Mouse (Mus musculus) hindbrain, embryonic 12.5 days (tissue): ENCODE measurements around the gene Rbm33. TPM values are rescaled to one million over a fixed set of nuclear protein-coding genes. Genes with fewer than 3 reads are reported as not detected.

Experiments used
- ATAC-seq: fragments of 200-750 bp; cut with Nextera tagmentation; 2 replicates; pipeline ENCODE4 v1.8.0; 2017; ENCODE audit warnings: moderate TSS enrichment; ENCODE audit not compliant: low FRiP score
- H3K27ac ChIP-seq: fragments of 300-500 bp; sonication (generic); 2 replicates; pipeline ENCODE4 v1.5.1; 2016; ENCODE audit warnings: mild to moderate bottlenecking
- H3K27me3 ChIP-seq: fragments of 300-500 bp; sonication (generic); 2 replicates; pipeline ENCODE4 v1.6.1; 2016; ENCODE audit warnings: mild to moderate bottlenecking
- H3K36me3 ChIP-seq: fragments of 300-500 bp; sonication (generic); 2 replicates; pipeline ENCODE4 v1.6.1; 2016; ENCODE audit warnings: mild to moderate bottlenecking
- H3K4me1 ChIP-seq: fragments of 300-500 bp; sonication (generic); 2 replicates; pipeline ENCODE4 v1.6.1; 2016
- H3K4me2 ChIP-seq: fragments of 300-500 bp; sonication (generic); replicated peaks from 2 replicates; pipeline ENCODE4 v1.6.1; 2016; ENCODE audit warnings: mild to moderate bottlenecking
- H3K4me3 ChIP-seq: fragments of 300-500 bp; sonication (generic); 2 replicates; pipeline ENCODE4 v1.5.1; 2016; ENCODE audit warnings: mild to moderate bottlenecking
- H3K9ac ChIP-seq: fragments of 300-500 bp; sonication (generic); 2 replicates; pipeline ENCODE4 v1.6.1; 2016; ENCODE audit warnings: mild to moderate bottlenecking, moderate library complexity
- H3K9me3 ChIP-seq: fragments of 300-500 bp; sonication (generic); replicated peaks from 2 replicates; pipeline ENCODE4 v1.6.1; 2016; ENCODE audit warnings: mild to moderate bottlenecking
- WGBS: fragments of 180-500 bp; shearing (Covaris S2); methylation state at CpG from one replicate; pipeline ENCODE4 v1.1.7; 2016; 5-methylcytosine and 5-hydroxymethylcytosine counted together
- polyA plus RNA-seq: library from polyadenylated mRNA; unstranded; fragments of >200 nt; fragmentation: Nextera tagmentation; extraction: Ambion mirVana; gene quantifications from 2 replicates; pipeline ENCODE4 v1.2.1, GENCODE M21; 2016

Rbm33 gene
- polyA plus RNA-seq, 1 experiment from 2014 or later = 24.5 TPM

DNA sequence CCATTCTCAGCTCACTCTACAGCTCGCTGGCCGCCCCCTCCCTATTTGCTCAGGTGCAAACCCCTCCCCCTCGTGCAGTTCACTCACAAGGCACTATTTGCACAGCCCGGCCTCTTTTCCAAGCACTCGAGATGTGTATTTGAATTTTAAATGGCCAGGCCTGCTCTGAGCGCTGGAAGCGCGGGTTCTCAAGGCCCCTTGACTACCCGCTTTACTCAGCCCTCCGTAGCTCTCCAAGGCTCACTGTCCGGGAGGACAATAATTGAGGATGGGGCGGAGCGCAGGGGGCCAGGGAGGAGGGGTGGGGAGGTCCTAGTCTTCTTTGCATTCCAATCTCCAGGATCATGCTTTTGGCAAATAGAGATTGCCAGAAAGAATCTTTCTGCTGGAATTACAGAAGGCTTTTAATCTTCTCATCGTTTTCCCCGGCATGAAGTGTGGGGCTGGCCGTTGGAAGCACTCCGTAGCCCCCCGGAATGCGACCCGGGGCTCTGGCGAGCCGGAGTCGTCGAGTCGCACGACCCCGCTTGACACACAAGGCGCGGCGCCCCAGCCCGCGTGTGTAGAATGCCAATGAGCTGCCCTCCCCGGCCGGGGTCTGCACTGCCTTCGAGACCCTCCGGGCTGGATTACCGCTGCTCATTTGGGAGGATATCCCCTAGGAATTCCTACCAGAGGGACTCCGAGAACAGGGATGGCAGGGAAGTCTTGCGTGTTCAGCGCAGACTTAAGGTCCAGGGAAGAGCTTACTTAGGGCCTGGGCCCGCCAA is 142.7 kb downstream of the Rbm33 start:
- Histone ChIP-seq H3K9ac (no peak overlapping the region), H3K9me3 (no peaks in the 10 kb centered on the region), H3K4me2 (peak overlapping the region; percentile 77), H3K4me3 (peak overlapping the region; percentile 43; the same call in 1 of the 2 replicates), H3K36me3 (no peaks in the 10 kb centered on the region), H3K27me3 (peaks cover 87% of the 10 kb centered on the region), H3K27ac (no peak overlapping the region), H3K4me1 (peaks cover 56% of the 10 kb centered on the region)
- WGBS = 1% methylated on average over 41 of the region's 41 CpGs
- peak; percentile 63 for ATAC-seq

DNA sequence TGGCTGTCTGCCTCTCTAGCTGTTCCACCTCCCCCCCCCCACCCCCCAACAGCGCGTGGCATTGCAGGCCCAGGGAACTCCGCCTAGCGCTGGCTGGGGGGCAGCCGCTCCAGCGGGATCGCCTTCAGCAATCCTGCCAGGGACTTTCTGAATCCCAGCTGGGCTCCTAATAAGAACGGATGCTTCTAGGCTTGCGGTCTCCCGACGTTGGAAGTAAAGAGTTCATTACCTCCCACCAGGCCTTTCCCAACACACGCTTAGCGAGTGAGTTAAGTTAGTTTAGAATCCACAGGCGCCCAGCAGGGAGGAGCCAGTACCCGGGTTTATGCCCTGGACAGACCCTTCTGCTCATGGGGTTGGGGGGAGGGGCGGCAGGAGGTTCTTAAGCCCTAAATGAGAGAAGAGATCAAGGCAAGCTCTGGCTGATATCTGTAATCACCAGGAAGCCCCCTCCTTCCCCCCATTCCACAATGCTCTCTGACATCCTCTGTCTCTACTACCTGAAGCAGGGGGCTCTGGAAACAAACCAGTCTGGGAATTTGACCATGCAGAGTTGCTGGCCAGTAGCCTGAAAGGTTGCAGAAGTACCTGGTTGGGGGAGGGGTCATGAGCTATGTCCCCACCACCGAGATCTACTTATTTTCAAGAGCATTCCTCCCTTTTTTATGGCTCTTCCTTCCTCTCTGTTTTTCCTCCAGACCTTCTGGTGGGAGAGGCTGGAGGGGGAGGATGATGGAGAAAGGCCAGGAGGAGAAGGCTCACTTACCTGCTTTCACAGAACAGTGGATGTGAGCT is 143.8 kb downstream of the Rbm33 start:
- peaks cover 94% of the 10 kb centered on the region for H3K27me3 ChIP-seq
- H3K4me2 ChIP-seq = peak overlapping the region; percentile 77; the same call in 1 of the 2 replicates
- H3K4me1 ChIP-seq = peaks cover 63% of the 10 kb centered on the region
- H3K4me3 ChIP-seq = 0 out of 2 replicates have a peak overlapping the region, but pooled peaks have one; percentile 43
- H3K27ac ChIP-seq = no peak overlapping the region
- WGBS = 0% methylated on average over 17 of the region's 17 CpGs
- H3K36me3 ChIP-seq = no peaks in the 10 kb centered on the region
- H3K9me3 ChIP-seq = no peaks in the 10 kb centered on the region
- no peak overlapping the region for H3K9ac ChIP-seq
- no peak for ATAC-seq

DNA sequence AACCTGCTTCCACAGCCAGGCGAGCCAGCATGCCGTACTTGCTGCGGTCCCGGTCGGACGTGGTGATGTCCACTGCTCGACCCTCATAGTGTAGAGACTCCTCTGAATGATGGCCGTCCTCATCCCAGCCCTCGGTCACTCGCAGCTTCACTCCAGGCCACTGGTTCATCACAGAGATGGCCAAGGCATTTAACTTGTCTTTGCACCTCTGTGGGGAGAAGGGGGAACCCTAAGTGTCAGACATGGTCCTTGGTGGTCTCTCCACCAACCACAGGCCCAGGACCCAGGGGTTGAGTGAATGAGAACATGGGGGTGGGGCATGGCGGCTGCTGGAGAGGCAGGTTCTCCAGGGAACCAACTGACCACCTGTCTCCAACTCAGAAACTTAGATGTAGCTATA is 144.5 kb downstream of the Rbm33 start:
- WGBS = 11% methylated on average over 11 of the region's 11 CpGs
- no peak for ATAC-seq
- no peak overlapping the region for H3K27ac ChIP-seq
- no peaks in the 10 kb centered on the region for H3K36me3 ChIP-seq
- no peak overlapping the region for H3K4me2 ChIP-seq
- no peaks in the 10 kb centered on the region for H3K9me3 ChIP-seq
- peaks cover 68% of the 10 kb centered on the region for H3K4me1 ChIP-seq
- no peak overlapping the region for H3K4me3 ChIP-seq
- no peak overlapping the region for H3K9ac ChIP-seq
- H3K27me3 ChIP-seq = peaks cover 94% of the 10 kb centered on the region

DNA sequence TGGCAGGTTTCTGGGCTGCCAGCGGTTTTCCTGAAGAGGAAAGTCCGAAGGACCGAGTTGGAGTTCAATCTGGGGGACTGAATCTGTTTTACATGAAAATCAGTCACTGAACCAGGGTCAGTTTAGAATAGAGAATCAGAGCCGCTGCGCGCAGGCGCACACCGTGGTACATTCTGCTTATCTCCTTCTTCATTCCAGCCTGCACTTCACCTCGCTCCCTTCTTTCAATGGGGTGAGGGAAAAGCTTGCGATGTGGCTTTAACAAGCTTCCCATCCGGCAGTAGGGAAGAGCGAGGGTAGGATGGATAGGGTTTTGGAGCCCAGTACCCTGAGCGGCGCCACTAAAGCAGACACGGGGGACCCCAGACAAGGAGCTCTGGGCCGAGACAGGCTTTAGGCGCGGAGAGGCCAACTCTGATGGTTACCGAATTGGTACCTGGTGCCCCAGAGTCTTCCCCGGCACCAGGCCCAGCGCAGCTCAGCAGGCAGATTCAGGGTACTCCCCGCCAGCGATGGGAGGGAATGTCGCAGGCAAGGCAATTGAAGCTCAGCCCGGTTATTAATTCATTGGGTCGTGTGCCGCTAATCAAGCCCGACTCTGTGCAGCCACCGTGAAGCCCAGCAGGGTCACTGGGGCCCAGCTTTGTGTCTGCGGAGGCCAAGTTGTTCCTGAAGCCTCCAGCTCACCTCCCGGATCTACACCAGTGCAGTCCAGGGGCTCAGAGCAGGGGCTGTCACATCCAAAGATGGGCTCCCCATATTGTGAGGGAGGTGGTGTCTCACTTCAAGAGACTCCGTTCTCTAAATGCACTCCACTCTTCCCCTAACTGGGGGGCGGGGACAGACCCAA is 146.0 kb downstream of the Rbm33 start:
- 2% methylated on average over 33 of the region's 33 CpGs for WGBS
- peaks cover 100% of the 10 kb centered on the region for H3K27me3 ChIP-seq
- no peak overlapping the region for H3K27ac ChIP-seq
- no peak for ATAC-seq
- no peak overlapping the region; the same call in 1 of the 2 replicates for H3K9ac ChIP-seq
- H3K9me3 ChIP-seq = no peaks in the 10 kb centered on the region
- peak overlapping the region; percentile 51 for H3K4me3 ChIP-seq
- no peaks in the 10 kb centered on the region for H3K36me3 ChIP-seq
- peaks cover 67% of the 10 kb centered on the region for H3K4me1 ChIP-seq
- peak overlapping the region; percentile 93 for H3K4me2 ChIP-seq

DNA sequence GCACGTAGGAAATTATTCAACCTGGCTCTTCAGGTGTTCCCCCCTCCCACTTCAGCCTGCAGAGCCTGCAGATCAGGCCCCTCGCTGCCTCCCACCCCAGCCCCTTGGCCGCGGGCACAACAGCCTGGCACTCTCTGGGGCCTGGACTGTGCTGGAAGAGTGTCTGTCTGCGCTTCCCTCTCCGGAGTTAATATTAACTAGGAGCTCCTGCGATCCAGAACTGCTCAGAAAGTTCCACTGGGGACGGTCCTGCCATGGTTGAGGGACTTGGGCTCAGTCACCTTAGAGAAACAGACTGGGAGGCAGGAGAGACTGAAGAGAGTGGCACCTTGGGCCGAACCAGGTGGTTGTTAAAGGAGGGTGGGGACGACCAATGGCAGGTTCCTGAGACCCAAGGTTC is 146.7 kb downstream of the Rbm33 start:
- Histone ChIP-seq H3K9ac (no peak overlapping the region), H3K27ac (no peak overlapping the region), H3K9me3 (no peaks in the 10 kb centered on the region), H3K36me3 (no peaks in the 10 kb centered on the region), H3K4me1 (peaks cover 60% of the 10 kb centered on the region), H3K4me3 (peak overlapping the region; percentile 51), H3K27me3 (peaks cover 100% of the 10 kb centered on the region), H3K4me2 (peak overlapping the region; percentile 93)
- under 1% methylated on average over 10 of the region's 10 CpGs for WGBS
- ATAC-seq = no peak

DNA sequence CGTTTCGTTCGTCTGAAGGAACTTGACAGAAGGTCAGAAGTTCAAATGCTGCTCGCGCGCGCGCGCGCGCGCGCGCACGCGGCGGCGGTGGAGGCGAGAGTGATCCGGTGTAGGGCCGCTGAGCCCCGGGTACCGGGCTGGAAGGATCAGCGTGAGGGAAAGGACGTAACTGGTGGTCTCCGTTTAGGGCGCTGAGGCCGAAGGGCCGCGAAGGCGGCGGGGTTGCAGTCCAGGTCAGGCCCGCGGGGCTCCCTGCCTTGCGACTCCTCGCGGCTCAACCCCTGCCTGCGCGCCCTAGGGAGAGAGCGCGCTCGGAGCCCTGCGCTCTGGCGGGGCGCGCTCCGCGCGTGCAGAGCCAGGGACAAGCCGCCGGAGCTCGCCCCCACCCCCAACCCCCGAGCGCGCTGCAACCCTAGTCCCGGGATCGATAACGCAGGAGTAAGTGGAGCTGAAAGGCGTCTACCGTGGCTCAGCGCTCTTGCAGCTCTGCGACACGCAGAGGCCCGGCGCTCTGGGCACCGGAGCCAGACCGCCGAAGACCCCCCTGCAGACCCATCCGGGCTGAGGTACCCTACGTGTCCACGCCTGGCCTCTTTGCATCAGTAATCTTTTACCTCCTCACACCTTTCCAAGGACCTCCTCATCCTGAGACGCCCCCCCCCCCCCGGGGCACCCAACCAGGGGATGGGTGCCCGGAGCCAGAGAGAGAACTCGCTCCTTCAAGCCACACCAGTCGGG is 147.6 kb downstream of the Rbm33 start:
- no peaks in the 10 kb centered on the region for H3K36me3 ChIP-seq

DNA sequence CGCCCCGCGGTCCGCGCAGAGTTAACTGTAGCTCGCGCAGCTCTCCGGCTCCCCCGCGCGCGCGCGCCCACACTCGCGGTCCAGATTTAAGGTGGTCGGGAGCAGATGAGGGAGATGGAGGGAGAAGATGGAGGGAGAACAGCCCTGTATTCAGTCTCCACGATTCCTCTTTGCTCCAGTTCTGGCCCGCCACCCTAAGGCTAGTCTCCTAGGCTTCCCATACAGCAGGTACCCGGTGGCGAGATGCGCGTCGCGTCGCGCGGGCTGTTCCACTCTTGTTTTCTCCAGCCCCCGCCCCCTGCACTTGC is 148.1 kb downstream of the Rbm33 start:
- Histone ChIP-seq H3K27me3 (peaks cover 99% of the 10 kb centered on the region), H3K36me3 (no peaks in the 10 kb centered on the region), H3K4me3 (peak overlapping the region; percentile 51), H3K9me3 (no peaks in the 10 kb centered on the region), H3K4me2 (peak overlapping the region; percentile 93), H3K27ac (no peak overlapping the region), H3K9ac (peak overlapping the region; percentile 61), H3K4me1 (peaks cover 46% of the 10 kb centered on the region)
- ATAC-seq = peak; percentile 54
- under 1% methylated on average over 29 of the region's 29 CpGs for WGBS

More for the DNA sequence above, 147.6 kb downstream of the Rbm33 start:
- Histone ChIP-seq H3K27ac (no peak overlapping the region), H3K4me2 (peak overlapping the region; percentile 93), H3K9me3 (no peaks in the 10 kb centered on the region), H3K9ac (peak overlapping the region; percentile 61), H3K4me3 (peak overlapping the region; percentile 51), H3K4me1 (peaks cover 51% of the 10 kb centered on the region), H3K27me3 (peaks cover 100% of the 10 kb centered on the region)
- WGBS = under 1% methylated on average over 68 of the region's 76 CpGs
- ATAC-seq = peak; percentile 33

GRCm38 (mm10) chr5:28465526-28465925 is 148.6 kb downstream of the Rbm33 start:
- H3K4me1 ChIP-seq = peaks cover 42% of the 10 kb centered on the region

GRCm38 (mm10) chr5:28466351-28466750 is 149.4 kb downstream of the Rbm33 start:
- peak overlapping the region; percentile 52 for H3K27ac ChIP-seq
- H3K9ac ChIP-seq = peak overlapping the region; percentile 51
- peak overlapping the region; percentile 51 for H3K4me3 ChIP-seq
- H3K4me1 ChIP-seq = peaks cover 38% of the 10 kb centered on the region
- H3K27me3 ChIP-seq = peaks cover 95% of the 10 kb centered on the region
- no peaks in the 10 kb centered on the region for H3K9me3 ChIP-seq
- peak overlapping the region; percentile 93 for H3K4me2 ChIP-seq
- no peaks in the 10 kb centered on the region for H3K36me3 ChIP-seq
- no peak for ATAC-seq
- WGBS = 1% methylated on average over 14 of the region's 15 CpGs

More at GRCm38 (mm10) chr5:28465526-28465925, 148.6 kb downstream of the Rbm33 start:
- Histone ChIP-seq H3K27ac (no peak overlapping the region), H3K9ac (peak overlapping the region; percentile 61; the same call in 1 of the 2 replicates), H3K4me2 (peak overlapping the region; percentile 93), H3K36me3 (no peaks in the 10 kb centered on the region), H3K4me3 (peak overlapping the region; percentile 51), H3K27me3 (peaks cover 99% of the 10 kb centered on the region), H3K9me3 (no peaks in the 10 kb centered on the region)
- under 1% methylated on average over 18 of the region's 18 CpGs for WGBS
- ATAC-seq = no peak

GRCm38 (mm10) chr5:28466760-28467306 is 149.9 kb downstream of the Rbm33 start, which contains the start of gene Shh:
Shh (minus strand) TSS chr5:28467256.
- 0 out of 2 replicates have a peak, but pooled peaks have one; percentile 51 for ATAC-seq
- Histone ChIP-seq H3K4me2 (peak within 1 kb of the TSS; percentile 93), H3K36me3 (no peaks in the 10 kb centered on the region), H3K9ac (peak within 1 kb of the TSS; percentile 51), H3K4me1 (peaks cover 38% of the 10 kb centered on the region), H3K9me3 (no peaks in the 10 kb centered on the region), H3K4me3 (peak within 1 kb of the TSS; percentile 51), H3K27ac (peak within 1 kb of the TSS; percentile 52), H3K27me3 (peaks cover 90% of the 10 kb centered on the region)
- under 1% methylated on average over 31 of the region's 31 CpGs for WGBS
